Mouse (Mus musculus) stomach, postnatal 0 days (tissue): ENCODE measurements around the gene Tgfbr3.

Experiments used
- CTCF ChIP-seq: IDR thresholded peaks from 2 replicates; pipeline ENCODE4 v1.5.1; 2016; ENCODE audit warnings: antibody characterized with exemption, low read depth, mild to moderate bottlenecking, moderate library complexity
- EP300 ChIP-seq: optimal IDR thresholded peaks from 2 replicates; pipeline ENCODE3; 2016; ENCODE audit warnings: antibody characterized with exemption

- TF ChIP-seq CTCF (no peak), EP300 (no peak)
These were observed 105.9 kb downstream of the Tgfbr3 start for GRCm38 (mm10) chr5:107183537-107183936.
